Mouse (Mus musculus): ENCODE measurements at regions not wholly inside any gene's neighbourhood (a gene's known extent, or its start where the extent isn't known, plus 50 kb on each side); places are given as distances from the start of the nearest gene placed in this dataset.

GRCm38 (mm10) chr13:110944683-110945082, 310.1 kb upstream of the Actbl2 start:
- WGBS: 96% methylated on average over 5 of the region's 5 CpGs

GRCm38 (mm10) chr13:110960212-110960611, 294.6 kb upstream of the Actbl2 start:
- Histone ChIP-seq H3K9ac (no peak overlapping the region), H3K4me2 (no peak overlapping the region), H3K27ac (no peak overlapping the region), H3K4me3 (no peak overlapping the region), H3K4me1 (no peaks in the 10 kb centered on the region), H3K36me3 (replicated peaks) (no peaks in the 10 kb centered on the region), H3K27me3 (replicated peaks) (no peaks in the 10 kb centered on the region), H3K9me3 (0 out of 2 replicates have a peak, but pooled peaks cover 3% of the 10 kb centered on the region)
- ATAC-seq (replicated peaks): no peak
- 86% methylated on average over 5 of the region's 5 CpGs for whole genome bisulfite sequencing

More at GRCm38 (mm10) chr13:110944683-110945082, 310.1 kb upstream of the Actbl2 start:
- Histone ChIP-seq H3K27me3 (replicated peaks) (no peaks in the 10 kb centered on the region), H3K4me1 (no peaks in the 10 kb centered on the region), H3K4me2 (no peak overlapping the region), H3K36me3 (replicated peaks) (no peaks in the 10 kb centered on the region), H3K9me3 (no peaks in the 10 kb centered on the region), H3K27ac (no peak overlapping the region), H3K4me3 (no peak overlapping the region), H3K9ac (no peak overlapping the region)
- no peak for ATAC-seq (replicated peaks)

- no peak for ATAC-seq (replicated peaks)
- peaks cover 11% of the 10 kb centered on the region for H3K4me1 ChIP-seq
- no peaks in the 10 kb centered on the region for H3K36me3 ChIP-seq (replicated peaks)
- H3K9me3 ChIP-seq: no peaks in the 10 kb centered on the region
- no peak overlapping the region for H3K4me3 ChIP-seq
- 0 out of 2 replicates have a peak overlapping the region, but pooled peaks have one; percentile 4 for H3K27ac ChIP-seq
- WGBS: 44% methylated on average over 8 of the region's 8 CpGs
- no peak overlapping the region for H3K9ac ChIP-seq
- no peak overlapping the region for H3K4me2 ChIP-seq
- no peaks in the 10 kb centered on the region for H3K27me3 ChIP-seq (replicated peaks)
Measured at GRCm38 (mm10) chr13:110967109-110967508, 287.7 kb upstream of the Actbl2 start.

GRCm38 (mm10) chr13:110967626-110968506, 286.9 kb upstream of the Actbl2 start:
- Histone ChIP-seq H3K9me3 (no peaks in the 10 kb centered on the region), H3K4me3 (no peak overlapping the region), H3K27me3 (replicated peaks) (no peaks in the 10 kb centered on the region), H3K9ac (no peak overlapping the region), H3K27ac (0 out of 2 replicates have a peak overlapping the region, but pooled peaks have one; percentile 4), H3K4me2 (no peak overlapping the region), H3K36me3 (replicated peaks) (no peaks in the 10 kb centered on the region), H3K4me1 (peaks cover 11% of the 10 kb centered on the region)
- ATAC-seq (replicated peaks): peak; percentile 98
- WGBS: 57% methylated on average over 5 of the region's 5 CpGs

GRCm38 (mm10) chr13:110968507-110968905, 286.3 kb upstream of the Actbl2 start:
- Histone ChIP-seq H3K9ac (no peak overlapping the region), H3K9me3 (no peaks in the 10 kb centered on the region), H3K4me1 (peaks cover 11% of the 10 kb centered on the region), H3K4me2 (no peak overlapping the region), H3K36me3 (replicated peaks) (no peaks in the 10 kb centered on the region), H3K4me3 (no peak overlapping the region), H3K27ac (no peak overlapping the region), H3K27me3 (replicated peaks) (no peaks in the 10 kb centered on the region)
- peak; percentile 55 for ATAC-seq (replicated peaks)
- 35% methylated on average over 7 of the region's 7 CpGs for WGBS

- WGBS: 88% methylated on average over 5 of the region's 5 CpGs
- Histone ChIP-seq H3K4me2 (no peak overlapping the region), H3K9ac (no peak overlapping the region), H3K36me3 (replicated peaks) (no peaks in the 10 kb centered on the region), H3K4me3 (no peak overlapping the region), H3K9me3 (no peaks in the 10 kb centered on the region), H3K27me3 (replicated peaks) (no peaks in the 10 kb centered on the region), H3K27ac (no peak overlapping the region), H3K4me1 (no peaks in the 10 kb centered on the region)
- ATAC-seq (replicated peaks): no peak
Measured at GRCm38 (mm10) chr13:110977379-110977778, 277.4 kb upstream of the Actbl2 start.

- Histone ChIP-seq H3K9ac (no peak overlapping the region), H3K4me3 (no peak overlapping the region), H3K36me3 (replicated peaks) (no peaks in the 10 kb centered on the region), H3K4me2 (no peak overlapping the region), H3K4me1 (no peaks in the 10 kb centered on the region), H3K9me3 (no peaks in the 10 kb centered on the region), H3K27ac (no peak overlapping the region), H3K27me3 (replicated peaks) (no peaks in the 10 kb centered on the region)
- no peak for ATAC-seq (replicated peaks)
- 89% methylated on average over 3 of the region's 3 CpGs for WGBS
Measured at GRCm38 (mm10) chr13:110978022-110978421, 276.8 kb upstream of the Actbl2 start.

GRCm38 (mm10) chr13:110990677-110991076, 264.1 kb upstream of the Actbl2 start:
- Histone ChIP-seq H3K27ac (no peak overlapping the region), H3K27me3 (replicated peaks) (no peaks in the 10 kb centered on the region), H3K4me2 (no peak overlapping the region), H3K9ac (no peak overlapping the region), H3K36me3 (replicated peaks) (no peaks in the 10 kb centered on the region), H3K4me3 (no peak overlapping the region), H3K9me3 (no peaks in the 10 kb centered on the region), H3K4me1 (no peaks in the 10 kb centered on the region)
- ATAC-seq (replicated peaks): no peak
- 90% methylated on average over 2 of the region's 2 CpGs for WGBS

- no peak overlapping the region for H3K9ac ChIP-seq
- no peaks in the 10 kb centered on the region for H3K9me3 ChIP-seq
- H3K27ac ChIP-seq: no peak overlapping the region
- 95% methylated on average over 2 of the region's 2 CpGs for WGBS
- H3K4me1 ChIP-seq: no peaks in the 10 kb centered on the region
- no peaks in the 10 kb centered on the region for H3K36me3 ChIP-seq (replicated peaks)
- no peak overlapping the region for H3K4me3 ChIP-seq
- H3K27me3 ChIP-seq (replicated peaks): no peaks in the 10 kb centered on the region
- H3K4me2 ChIP-seq: no peak overlapping the region
- ATAC-seq (replicated peaks): no peak
Measured at GRCm38 (mm10) chr13:110991121-110991520, 263.7 kb upstream of the Actbl2 start.

GRCm38 (mm10) chr13:110994596-110994995, 260.2 kb upstream of the Actbl2 start:
- WGBS: 93% methylated on average over 3 of the region's 3 CpGs
- H3K4me3 ChIP-seq: no peak overlapping the region
- H3K9me3 ChIP-seq: no peaks in the 10 kb centered on the region
- no peak overlapping the region for H3K9ac ChIP-seq
- H3K27me3 ChIP-seq (replicated peaks): no peaks in the 10 kb centered on the region
- no peak overlapping the region for H3K27ac ChIP-seq
- H3K4me1 ChIP-seq: no peaks in the 10 kb centered on the region
- ATAC-seq (replicated peaks): no peak
- H3K36me3 ChIP-seq (replicated peaks): no peaks in the 10 kb centered on the region
- H3K4me2 ChIP-seq: no peak overlapping the region

- H3K27me3 ChIP-seq (replicated peaks): no peaks in the 10 kb centered on the region
- no peak overlapping the region for H3K4me3 ChIP-seq
- H3K4me2 ChIP-seq: no peak overlapping the region
- WGBS: 58% methylated on average over 4 of the region's 4 CpGs
- no peak overlapping the region for H3K9ac ChIP-seq
- H3K36me3 ChIP-seq (replicated peaks): no peaks in the 10 kb centered on the region
- no peaks in the 10 kb centered on the region for H3K4me1 ChIP-seq
- no peaks in the 10 kb centered on the region for H3K9me3 ChIP-seq
- H3K27ac ChIP-seq: no peak overlapping the region
- ATAC-seq (replicated peaks): no peak
Measured at GRCm38 (mm10) chr13:111002670-111003069, 252.1 kb upstream of the Actbl2 start.

- Histone ChIP-seq H3K27ac (no peak overlapping the region), H3K36me3 (replicated peaks) (no peaks in the 10 kb centered on the region), H3K4me3 (no peak overlapping the region), H3K9ac (no peak overlapping the region), H3K27me3 (replicated peaks) (no peaks in the 10 kb centered on the region), H3K4me2 (no peak overlapping the region), H3K4me1 (no peaks in the 10 kb centered on the region), H3K9me3 (no peaks in the 10 kb centered on the region)
- WGBS: 32% methylated on average over 4 of the region's 4 CpGs
- ATAC-seq (replicated peaks): no peak
Measured at GRCm38 (mm10) chr13:111014142-111014541, 240.7 kb upstream of the Actbl2 start.

GRCm38 (mm10) chr13:111030111-111030510, 224.7 kb upstream of the Actbl2 start:
- Histone ChIP-seq H3K27ac (no peak overlapping the region), H3K4me1 (no peaks in the 10 kb centered on the region), H3K27me3 (replicated peaks) (no peaks in the 10 kb centered on the region), H3K4me3 (no peak overlapping the region), H3K9me3 (no peaks in the 10 kb centered on the region), H3K36me3 (replicated peaks) (no peaks in the 10 kb centered on the region), H3K4me2 (no peak overlapping the region), H3K9ac (no peak overlapping the region)
- WGBS: 75% methylated on average over 2 of the region's 2 CpGs
- ATAC-seq (replicated peaks): no peak
